Mouse (Mus musculus): Measurements from ENCODE around the gene Sorcs1. TPM values are rescaled to one million over a fixed set of nuclear protein-coding genes. Genes with fewer than 3 reads are reported as not detected.

Gene Sorcs1
- total RNA-seq, 4 experiments from 2014 or later: 0.72 to 5.3 (median 2.9) TPM

DNA sequence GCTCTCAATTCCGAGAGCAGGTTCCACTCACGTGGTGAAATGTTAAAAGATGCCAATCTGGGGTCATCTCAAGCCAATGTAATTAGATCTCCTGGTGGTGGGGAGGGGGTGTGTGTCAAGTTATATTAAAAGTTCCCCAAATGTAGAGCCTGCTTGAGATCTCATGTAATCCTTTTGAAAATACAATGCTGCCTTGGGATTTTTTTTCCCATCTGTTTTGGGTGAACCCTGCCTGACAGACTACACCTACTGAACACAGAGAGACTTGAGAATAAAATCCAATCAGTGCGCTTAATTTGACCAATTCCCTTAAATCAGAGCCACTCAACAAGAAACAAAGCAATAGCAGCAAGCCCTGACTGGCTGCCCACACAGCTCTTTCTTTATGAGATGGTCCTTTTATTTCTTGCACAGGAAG lies 239.0 kb downstream of the Sorcs1 start:
- DNase-seq (ENCODE audit: low spot score in 2 of 2): no peak

DNA sequence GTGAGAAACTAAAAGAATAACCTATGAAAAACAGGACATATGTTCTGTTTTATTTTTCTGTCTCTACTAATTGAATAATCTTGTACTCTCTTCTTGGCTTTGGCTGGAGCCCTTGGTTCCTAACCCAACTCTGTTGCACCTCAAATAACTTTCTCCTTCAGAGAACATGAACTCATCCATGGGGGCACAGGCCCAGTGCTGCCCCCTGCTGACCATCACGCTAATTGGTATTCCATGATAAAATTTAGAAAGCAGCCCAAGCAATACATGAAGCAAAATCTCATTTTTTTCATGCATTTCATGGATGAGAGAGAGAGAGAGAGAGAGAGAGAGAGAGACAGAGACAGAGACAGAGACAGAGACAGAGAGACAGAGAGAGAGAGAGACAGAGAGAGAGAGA lies 255.5 kb downstream of the Sorcs1 start:
- DNase-seq (ENCODE audit: low spot score in 2 of 2): no peak

DNA sequence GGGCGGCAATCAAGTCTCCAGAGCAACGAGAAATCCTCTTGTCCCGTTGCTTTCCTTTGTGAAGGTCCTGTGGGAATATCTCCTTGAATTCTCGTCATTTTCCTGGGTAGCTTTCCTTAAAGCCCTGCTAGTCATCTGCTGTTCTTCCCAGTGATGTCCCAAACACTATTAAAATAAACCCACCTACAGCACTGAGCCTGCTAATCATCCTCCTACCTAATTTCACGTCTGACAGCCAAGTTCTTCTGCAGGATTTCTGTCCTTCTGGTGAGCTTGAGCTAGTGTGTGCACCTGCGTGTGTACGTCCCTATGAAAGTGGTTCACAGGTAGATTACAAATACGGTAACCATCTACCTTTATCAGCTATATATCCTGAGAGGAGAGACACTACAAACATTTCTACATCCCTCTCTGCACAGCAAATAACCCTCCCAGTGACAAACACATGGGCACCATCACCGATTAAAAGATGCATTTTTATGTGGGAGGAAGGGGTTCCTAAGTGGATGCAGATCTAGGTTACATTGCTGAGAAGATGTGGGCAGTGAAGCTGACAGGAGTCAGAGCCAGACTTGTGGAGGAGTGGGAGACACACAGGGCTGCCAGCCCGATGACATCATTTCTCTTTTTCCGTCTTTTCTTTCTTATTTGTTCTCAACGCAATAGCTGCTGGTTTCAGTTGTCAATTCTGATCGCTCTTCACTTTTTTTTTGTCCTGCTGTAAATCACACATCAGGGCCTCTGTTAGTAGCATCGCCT lies 259.3 kb downstream of the Sorcs1 start:
- DNase-seq (ENCODE audit: low spot score in 2 of 2): no peak

DNA sequence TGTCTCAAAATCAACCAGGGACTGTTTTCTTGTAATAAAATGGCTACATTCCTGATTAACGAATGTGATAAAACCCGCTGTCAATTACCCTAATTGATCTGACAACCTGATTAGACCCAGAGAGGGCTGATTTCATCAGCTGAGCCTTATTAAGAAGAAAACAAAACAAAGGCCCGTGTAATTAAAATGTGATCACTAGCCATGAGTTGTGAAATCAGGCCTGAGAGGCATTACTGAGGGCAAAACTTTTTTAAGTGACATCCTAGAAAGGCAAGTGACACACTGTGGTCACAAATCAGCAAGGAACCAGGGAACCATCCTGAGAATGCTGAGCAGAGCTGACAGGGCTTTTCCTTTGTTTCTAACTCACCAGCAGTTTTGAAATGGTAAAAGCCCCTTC lies 267.9 kb downstream of the Sorcs1 start:
- no peak for DNase-seq (ENCODE audit: low spot score in 2 of 2)

GRCm38 (mm10) chr19:50398341-50398740 lies 280.1 kb downstream of the Sorcs1 start:
- no peak for DNase-seq (ENCODE audit: low spot score in 2 of 2)

GRCm38 (mm10) chr19:50395731-50396130 lies 282.7 kb downstream of the Sorcs1 start:
- DNase-seq (ENCODE audit: low spot score in 2 of 2): no peak

DNA sequence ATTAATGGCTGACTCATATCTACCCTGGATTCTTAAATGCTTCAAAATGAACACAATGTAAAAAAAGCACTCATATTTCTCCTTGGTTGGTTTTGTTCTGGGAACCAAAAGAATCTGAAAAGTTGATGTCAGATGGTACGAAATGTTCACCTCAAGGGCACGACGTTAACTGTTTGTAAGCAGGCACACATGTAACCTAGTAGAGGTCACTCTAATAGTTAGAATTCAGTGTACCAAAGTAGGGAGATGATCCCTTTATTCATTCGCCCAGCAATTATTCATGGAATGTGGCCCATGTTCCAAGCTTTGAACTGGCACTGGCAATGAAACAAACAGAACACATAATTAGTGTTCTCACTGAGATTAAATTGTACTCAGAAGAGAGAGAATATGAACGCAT lies 284.3 kb downstream of the Sorcs1 start:
- DNase-seq (ENCODE audit: low spot score in 2 of 2): no peak

DNA sequence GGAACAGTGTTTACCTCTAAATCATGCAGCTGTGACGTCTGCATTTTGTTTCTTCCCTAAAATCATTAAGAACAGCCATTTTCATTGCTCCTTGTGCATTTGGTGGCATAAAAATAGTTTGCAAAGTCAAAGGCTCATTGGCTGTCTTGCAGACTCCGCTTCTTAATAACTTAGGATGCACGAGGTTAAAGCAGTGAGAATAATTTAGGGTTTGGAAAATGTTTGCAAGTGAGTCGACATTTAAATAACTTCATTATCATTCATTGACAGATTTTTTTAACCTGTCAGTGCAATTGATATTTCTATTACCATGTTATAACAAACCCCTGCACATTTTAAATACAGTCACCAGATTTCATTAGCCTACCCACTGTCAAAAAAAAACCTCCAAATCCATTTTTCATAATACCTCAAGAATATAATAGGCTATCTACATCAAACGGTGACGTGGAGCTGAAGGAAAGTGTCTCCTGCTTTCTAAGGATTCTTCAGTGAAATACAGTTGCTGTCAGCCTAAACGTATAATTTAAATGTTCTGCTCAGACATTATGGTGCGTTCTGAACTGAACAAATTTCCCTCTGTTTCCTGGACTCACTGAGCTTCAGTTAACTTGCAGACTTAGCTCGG lies 288.4 kb downstream of the Sorcs1 start:
- no peak for DNase-seq (ENCODE audit: low spot score in 2 of 2)

GRCm38 (mm10) chr19:50378901-50379300 lies 299.5 kb downstream of the Sorcs1 start:
- no peak for DNase-seq (ENCODE audit: low spot score in 2 of 2)

DNA sequence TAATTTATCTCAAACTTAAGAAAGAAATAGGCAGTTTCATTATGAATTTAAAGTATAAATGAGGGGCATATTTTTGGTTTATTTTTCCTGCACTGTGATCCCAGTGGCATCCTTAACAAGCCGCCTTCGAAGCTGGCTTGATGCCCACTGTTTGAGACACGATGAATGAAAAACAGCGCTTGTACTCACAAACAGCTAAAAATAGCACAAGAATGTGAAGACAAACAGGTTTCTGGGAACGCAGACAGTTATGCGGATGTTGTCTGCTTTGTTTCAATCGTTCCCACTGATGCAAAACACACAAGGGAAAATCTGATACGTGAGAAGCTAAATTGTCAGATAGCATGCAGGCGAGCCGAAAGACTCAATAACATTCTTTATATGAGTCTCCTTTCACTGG lies 303.7 kb downstream of the Sorcs1 start:
- DNase-seq (ENCODE audit: low spot score in 2 of 2): no peak

DNA sequence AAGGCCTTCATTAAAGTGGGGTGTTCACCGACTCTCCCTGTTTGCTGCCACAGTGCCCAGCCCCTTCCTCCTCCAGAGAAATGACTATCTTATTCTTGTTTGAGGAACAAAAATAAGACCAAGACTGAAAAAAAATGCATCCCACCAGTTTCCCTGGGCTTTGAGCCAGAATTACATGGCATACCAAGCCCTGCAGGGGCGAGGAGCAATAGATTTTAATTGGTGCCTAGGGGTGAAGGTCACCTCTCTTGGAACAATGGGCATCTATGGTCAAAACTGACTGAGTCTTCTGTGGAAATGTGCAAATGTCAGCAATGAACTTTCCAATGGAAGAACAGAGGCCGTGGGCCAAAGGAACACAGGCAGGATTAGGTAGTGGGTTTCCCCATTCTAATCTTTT lies 312.0 kb downstream of the Sorcs1 start:
- DNase-seq (ENCODE audit: low spot score in 2 of 2): no peak

DNA sequence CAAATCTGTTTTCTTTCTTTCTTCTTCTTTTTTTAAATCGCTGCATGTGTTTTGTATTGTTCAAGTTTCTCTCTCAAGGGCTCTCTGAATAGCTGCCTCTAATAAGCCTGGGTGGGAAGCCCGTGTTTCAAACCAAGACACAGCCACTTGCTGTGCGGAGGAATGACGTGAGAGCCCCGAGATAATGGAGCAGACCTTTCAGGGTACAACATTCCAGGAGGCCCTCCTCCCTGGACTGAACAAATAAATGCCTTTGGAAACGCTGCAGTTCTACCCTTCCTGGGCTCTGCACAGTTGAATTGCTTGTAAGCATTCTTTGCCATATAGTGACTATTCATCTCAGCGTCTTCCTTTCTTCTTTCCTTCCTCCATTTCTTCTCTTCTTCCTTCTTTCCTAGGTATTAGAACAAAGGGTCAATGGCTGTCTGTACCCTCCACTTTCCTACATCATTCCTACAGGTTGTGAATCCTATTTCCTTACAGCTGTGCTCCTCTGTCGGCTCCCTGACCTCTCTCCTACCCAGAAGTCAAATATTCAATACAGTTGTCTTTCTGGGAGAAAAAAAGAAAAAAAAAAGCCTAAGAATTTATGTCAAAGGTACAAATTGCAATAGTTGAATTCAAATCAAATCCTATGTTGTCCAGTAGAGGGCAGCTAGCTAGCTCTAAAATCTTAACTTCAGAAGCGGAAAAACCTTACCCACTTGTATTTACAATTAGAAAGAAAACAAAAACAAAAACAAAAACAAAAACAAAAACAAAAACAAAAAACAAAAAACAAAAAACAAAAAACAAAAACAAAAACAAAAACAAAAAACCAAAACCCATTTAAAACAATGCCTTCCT lies 315.6 kb downstream of the Sorcs1 start:
- no peak for DNase-seq (ENCODE audit: low spot score in 2 of 2)

- DNase-seq (ENCODE audit: low spot score in 2 of 2): no peak
Observed at GRCm38 (mm10) chr19:50358561-50358960, 319.9 kb downstream of the Sorcs1 start.

GRCm38 (mm10) chr19:50339211-50339610 lies 339.2 kb downstream of the Sorcs1 start:
- no peak for DNase-seq (ENCODE audit: low spot score in 2 of 2)

DNA sequence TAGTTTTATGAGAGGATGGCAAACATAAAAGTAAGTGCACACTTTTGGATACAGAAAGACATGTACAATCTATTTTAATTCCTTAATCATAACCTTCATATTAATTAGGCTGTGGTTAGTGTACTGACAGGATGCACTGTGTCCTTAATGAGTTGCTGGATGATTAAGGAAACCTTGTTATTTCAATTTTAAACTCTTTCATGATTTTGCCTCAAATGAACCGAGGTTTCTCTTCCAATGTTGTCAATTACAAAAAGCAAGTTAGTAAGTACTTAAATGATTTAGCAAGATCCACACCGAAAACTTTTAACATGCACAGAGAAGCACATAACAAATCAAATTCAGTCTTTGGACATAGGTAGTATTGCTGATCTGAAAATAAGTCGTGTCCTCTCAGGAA lies 341.7 kb downstream of the Sorcs1 start:
- no peak for DNase-seq (ENCODE audit: low spot score in 2 of 2)

- DNase-seq (ENCODE audit: low spot score in 2 of 2): no peak
Observed at GRCm38 (mm10) chr19:50331136-50331535, 347.3 kb downstream of the Sorcs1 start.

- DNase-seq (ENCODE audit: low spot score in 2 of 2): no peak
Observed at GRCm38 (mm10) chr19:50327804-50328203, 350.6 kb downstream of the Sorcs1 start.

DNA sequence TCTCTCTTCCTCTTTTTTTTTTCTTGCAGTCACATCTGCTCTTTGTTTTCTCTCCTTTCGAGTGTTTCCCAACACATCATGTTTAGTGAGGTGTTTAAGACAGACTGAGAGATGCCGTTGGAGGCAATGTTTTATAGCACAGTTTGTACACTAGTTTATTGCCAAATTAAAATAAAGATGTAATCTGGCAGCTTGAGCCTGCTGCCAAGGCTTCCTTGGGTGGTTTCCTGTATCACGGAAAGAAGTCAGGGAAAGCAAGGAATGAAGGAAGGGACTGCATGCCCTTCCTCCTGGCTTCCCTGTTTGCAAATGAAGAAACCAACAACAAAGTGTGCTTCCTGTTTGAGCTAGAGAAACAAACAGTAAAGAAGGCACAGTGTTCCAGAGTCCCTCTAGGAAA lies 352.3 kb downstream of the Sorcs1 start:
- no peak for DNase-seq (ENCODE audit: low spot score in 2 of 2)

DNA sequence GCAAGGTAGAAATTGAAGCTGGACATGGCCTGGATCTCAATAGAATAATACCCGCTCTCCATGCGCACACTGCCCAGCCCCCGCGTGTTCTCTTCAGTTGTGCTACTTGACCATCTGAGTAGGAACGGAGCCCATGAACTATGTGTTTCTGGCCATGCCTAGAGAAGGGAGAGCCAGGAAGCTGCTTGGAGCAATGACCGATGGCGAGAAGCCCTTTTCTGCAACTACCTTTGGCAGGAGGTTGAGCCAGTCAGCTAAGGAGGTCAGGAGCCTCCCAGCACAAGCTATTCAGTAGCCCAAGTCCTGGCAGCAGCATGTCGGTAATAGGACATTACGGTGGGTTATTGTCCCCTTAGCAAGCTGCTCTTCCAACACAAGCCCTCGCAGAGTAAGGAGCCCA lies 352.8 kb downstream of the Sorcs1 start:
- DNase-seq (ENCODE audit: low spot score in 2 of 2): peak; percentile 12 to 21

- no peak for DNase-seq (ENCODE audit: low spot score in 2 of 2)
Observed at GRCm38 (mm10) chr19:50307046-50307445, 371.4 kb downstream of the Sorcs1 start.

DNA sequence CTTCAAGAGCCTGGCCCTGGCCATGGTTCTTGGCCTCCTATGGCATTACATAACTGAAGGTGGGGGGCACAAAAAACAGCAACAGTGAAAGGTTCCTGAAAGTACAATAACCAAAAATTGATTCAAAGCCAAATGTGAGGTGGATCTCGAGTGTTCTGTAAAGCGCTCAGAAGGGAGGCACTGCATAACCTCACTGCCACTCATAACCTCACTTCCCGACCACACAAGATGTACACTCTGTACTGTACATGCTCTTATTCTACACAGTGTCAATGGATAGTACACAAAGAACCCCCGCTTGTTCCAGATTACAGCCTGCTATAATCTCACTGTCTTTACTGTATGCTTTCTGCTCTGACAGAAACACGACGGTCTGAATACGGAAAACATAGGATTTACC lies 384.2 kb downstream of the Sorcs1 start:
- no peak for DNase-seq (ENCODE audit: low spot score in 2 of 2)

DNA sequence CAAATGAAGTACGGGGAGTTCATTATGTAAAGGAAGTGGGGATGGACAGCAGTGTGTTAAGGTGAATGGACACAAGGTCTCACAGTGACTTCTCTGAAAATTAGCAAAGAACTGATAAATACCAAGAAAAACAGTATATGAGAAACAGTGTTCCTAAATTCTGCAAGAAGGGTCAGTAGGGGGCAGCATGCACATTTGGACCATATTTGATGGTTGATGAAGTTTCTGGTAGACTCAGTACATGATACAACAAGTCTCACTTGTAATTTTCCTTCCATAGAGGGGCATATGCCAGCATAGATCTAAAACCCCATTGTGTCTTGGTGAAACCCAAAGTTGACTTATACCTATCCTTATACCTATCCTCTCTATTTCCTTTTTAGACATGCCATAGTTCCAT lies 414.0 kb downstream of the Sorcs1 start:
- no peak for DNase-seq (ENCODE audit: low spot score in 2 of 2)
